Mouse (Mus musculus) spleen, postnatal 0 days (tissue): ENCODE measurements around the gene Vps72. TPM values are rescaled to one million over a fixed set of nuclear protein-coding genes. Genes with fewer than 3 reads are reported as not detected.

Experiments
- polyA plus RNA-seq: library from polyadenylated mRNA; unstranded; fragments of >200 nt; fragmentation: Nextera tagmentation; extraction: Ambion mirVana; gene quantifications from 2 replicates; pipeline ENCODE4 v1.2.1, GENCODE M21; 2015

The Vps72 gene
- polyA plus RNA-seq = 49.8 and 56.7 TPM in 2 replicates

GRCm38 (mm10) chr3:95110911-95111726 is at the start of gene Vps72:
Vps72 (plus strand) TSS chr3:95111022.

GRCm38 (mm10) chr3:95106338-95107117 is 4.3 kb upstream of the Vps72 start, which contains the start of gene Pip5k1a:
Pip5k1a (minus strand) TSS chr3:95106930.

GRCm38 (mm10) chr3:95124246-95124645 is 13.4 kb downstream of the Vps72 start, which contains the start of gene Tmod4:
Tmod4 (plus strand) TSS chr3:95124476.

GRCm38 (mm10) chr3:95133680-95134101 is 22.9 kb downstream of the Vps72 start, which contains the start of the genes Scnm1 and Lysmd1:
Scnm1 (minus strand) TSS chr3:95134011.
Lysmd1 (plus strand) TSS chr3:95134088.

GRCm38 (mm10) chr3:95141952-95142616 is 31.3 kb downstream of the Vps72 start, which contains the start of gene Tnfaip8l2:
Tnfaip8l2 (minus strand) TSS chr3:95142360.

GRCm38 (mm10) chr3:95159987-95160963 is 49.5 kb downstream of the Vps72 start, which contains the start of gene Sema6c:
Sema6c (plus strand) TSS chr3:95160457.

Other genes starting within 250 kb of the Vps72 start
- 256 TPM in 2 replicates for gene Psmb4, start 224.1 kb upstream of the Vps72 start, polyA plus RNA-seq
- gene Selenbp1, start 178.0 kb upstream of the Vps72 start, polyA plus RNA-seq = 88.8 and 90.4 TPM in 2 replicates
- gene Rfx5, start 156.9 kb upstream of the Vps72 start, polyA plus RNA-seq = 2.4 and 3.7 TPM in 2 replicates
- gene Pi4kb, start 136.3 kb upstream of the Vps72 start, polyA plus RNA-seq = 9.8 and 9.9 TPM in 2 replicates
- gene Zfp687, start 95.6 kb upstream of the Vps72 start, polyA plus RNA-seq = 9.0 and 9.9 TPM in 2 replicates
- gene Psmd4, start 68.4 kb upstream of the Vps72 start, polyA plus RNA-seq = 183 and 187 TPM in 2 replicates
- gene Pip5k1a, start 4.1 kb upstream of the Vps72 start, polyA plus RNA-seq = 13.8 and 15.1 TPM in 2 replicates
- gene Tmod4, start 13.5 kb downstream of the Vps72 start, polyA plus RNA-seq = 1.3 and 2.1 TPM in 2 replicates
- 42.9 and 44.7 TPM in 2 replicates for gene Scnm1, start 23.0 kb downstream of the Vps72 start, polyA plus RNA-seq
- gene Lysmd1, start 23.1 kb downstream of the Vps72 start, polyA plus RNA-seq = 7.0 and 9.5 TPM in 2 replicates
- gene Tnfaip8l2, start 31.3 kb downstream of the Vps72 start, polyA plus RNA-seq = 22.2 and 26.2 TPM in 2 replicates
- gene Sema6c, start 49.4 kb downstream of the Vps72 start, polyA plus RNA-seq = 0.72 and 0.96 TPM in 2 replicates
- gene Gabpb2, start 106.9 kb downstream of the Vps72 start, polyA plus RNA-seq = 10.6 and 10.9 TPM in 2 replicates
- gene Cdc42se1, start 117.7 kb downstream of the Vps72 start, polyA plus RNA-seq = 62.9 and 76.5 TPM in 2 replicates
- 3.5 and 4.2 TPM in 2 replicates for gene Mllt11, start 121.1 kb downstream of the Vps72 start, polyA plus RNA-seq
- 0.31 and 0.46 TPM in 2 replicates for gene Gm128, start 130.6 kb downstream of the Vps72 start, polyA plus RNA-seq
- not detected in 2 replicates for gene Bnipl, start 140.2 kb downstream of the Vps72 start, polyA plus RNA-seq
- gene Mindy1, start 170.3 kb downstream of the Vps72 start, polyA plus RNA-seq = 28.2 and 36.1 TPM in 2 replicates
- 7.8 and 8.4 TPM in 2 replicates for gene Prune1, start 171.1 kb downstream of the Vps72 start, polyA plus RNA-seq
- gene Anxa9, start 196.2 kb downstream of the Vps72 start, polyA plus RNA-seq = 3.6 and 4.8 TPM in 2 replicates
- gene Cers2, start 203.8 kb downstream of the Vps72 start, polyA plus RNA-seq = 99.7 and 109 TPM in 2 replicates
- 12.7 TPM in 2 replicates for gene Setdb1, start 246.2 kb downstream of the Vps72 start, polyA plus RNA-seq